Mouse (Mus musculus) erythroblast, embryonic 14.5 days (primary cell): Measurements from ENCODE around the gene Usp37. TPM values are rescaled to one million over a fixed set of nuclear protein-coding genes. Genes with fewer than 3 reads are reported as not detected.

ENCODE experiments used
- H3K27me3 ChIP-seq: 2 replicates; pipeline ENCODE4 v1.6.1; 2012; ENCODE audit warnings: inconsistent platforms; ENCODE audit not compliant: control insufficient read depth
- H3K36me3 ChIP-seq: 2 replicates; pipeline ENCODE4 v1.6.1; 2012; ENCODE audit warnings: mild to moderate bottlenecking, inconsistent platforms; ENCODE audit not compliant: control insufficient read depth
- H3K4me1 ChIP-seq: 2 replicates; pipeline ENCODE4 v1.6.1; 2012; ENCODE audit warnings: inconsistent platforms; ENCODE audit not compliant: control insufficient read depth
- H3K4me3 ChIP-seq: replicated peaks from 2 replicates; pipeline ENCODE3; 2012; ENCODE audit warnings: moderate library complexity, mild to moderate bottlenecking, inconsistent platforms
- H3K9me3 ChIP-seq: 2 replicates; pipeline ENCODE4 v1.6.1; 2012; ENCODE audit warnings: low read length, inconsistent platforms, mixed read lengths; ENCODE audit not compliant: control insufficient read depth
- GATA1 ChIP-seq: IDR thresholded peaks from 2 replicates; pipeline ENCODE4 v1.6.1; 2012; ENCODE audit warnings: low read length, inconsistent platforms, mixed read lengths
- TAL1 ChIP-seq: IDR thresholded peaks from 3 replicates; pipeline ENCODE4 v1.6.1; 2012; ENCODE audit warnings: low read length, inconsistent platforms, mixed read lengths
- polyA plus RNA-seq: library from polyadenylated mRNA; stranded (reverse); fragments of >175 nt; gene quantifications from 2 replicates; pipeline ENCODE4 v1.2.3, GENCODE M21; 2012

The Usp37 gene
- polyA plus RNA-seq = 0.08 and 0.14 TPM in 2 replicates

DNA sequence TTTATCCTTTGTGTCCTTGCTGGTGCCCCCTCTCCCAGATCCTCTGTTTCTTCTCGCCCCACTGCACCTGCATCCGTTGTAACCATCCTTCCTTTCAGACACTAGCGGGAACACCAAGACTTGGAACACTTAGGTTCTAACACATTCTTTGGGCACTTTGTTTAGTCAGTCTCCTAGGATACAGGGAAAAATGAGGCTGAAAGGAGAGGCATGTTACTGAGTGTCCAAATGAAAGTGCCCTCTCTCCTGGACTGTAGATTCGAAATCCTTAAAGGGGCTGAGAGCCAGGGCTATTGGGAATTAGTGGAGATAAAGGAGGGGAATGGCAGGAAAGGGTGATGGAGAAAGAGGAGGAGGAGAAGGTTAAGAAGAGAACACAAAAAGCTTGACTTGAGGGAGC, at the start of gene Usp37:
TSS of gene Usp37 (minus strand) at position 101 of the 400 bp plus-strand sequence.
- TF ChIP-seq GATA1 (no peak), TAL1 (no peak)
- Histone ChIP-seq H3K27me3 (peaks cover 22% of the 10 kb centered on the region), H3K36me3 (no peaks in the 10 kb centered on the region), H3K9me3 (no peaks in the 10 kb centered on the region), H3K4me3 (no peak within 1 kb of the TSS), H3K4me1 (no peaks in the 10 kb centered on the region)

DNA sequence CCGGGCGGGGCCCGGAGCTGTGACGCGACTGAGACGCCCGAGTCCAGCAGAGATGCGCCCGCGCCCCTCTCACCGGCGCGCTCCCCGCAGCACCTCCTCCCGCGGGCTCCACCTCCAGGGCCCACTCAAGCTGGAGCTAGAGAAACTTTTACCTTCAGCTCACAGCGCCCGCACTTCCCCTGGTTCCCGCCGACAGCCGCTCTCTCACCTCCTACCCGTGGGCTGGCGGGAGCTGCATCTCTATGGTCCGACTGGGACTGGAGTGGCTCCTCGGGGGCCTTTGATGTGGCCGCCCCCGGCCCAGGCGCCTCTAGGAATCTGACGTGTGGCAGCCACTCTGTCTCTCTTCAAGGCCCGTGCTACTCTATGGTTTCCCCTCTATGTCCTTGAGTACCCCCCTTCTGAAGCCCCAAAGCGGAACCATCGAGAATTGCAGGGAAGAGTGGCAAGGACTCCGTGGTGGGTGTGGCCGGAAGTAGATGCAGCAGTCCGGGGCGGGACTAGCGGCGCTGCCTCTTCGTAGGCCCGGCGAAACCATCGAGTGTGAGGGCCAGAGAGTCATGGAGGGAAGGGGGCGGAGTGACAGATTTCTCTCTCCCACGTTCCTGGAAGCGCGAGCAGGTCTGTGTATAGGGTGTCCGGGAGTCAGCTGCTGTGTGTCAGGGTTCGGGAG, 43.8 kb upstream of the Usp37 start, which contains the start of the genes Zfp142 and Bcs1l:
TSS of gene Zfp142 (minus strand) at position 474 of the 673 bp plus-strand sequence.
TSS of gene Bcs1l (plus strand) at position 517 of the 673 bp plus-strand sequence.
- Histone ChIP-seq H3K36me3 (peaks cover 51% of the 10 kb centered on the region), H3K4me1 (peaks cover 48% of the 10 kb centered on the region), H3K27me3 (no peaks in the 10 kb centered on the region), H3K4me3 (peak within 1 kb of the TSS; percentile 67), H3K9me3 (no peaks in the 10 kb centered on the region)
- TF ChIP-seq GATA1 = no peak
- TF ChIP-seq TAL1 = no peak

DNA sequence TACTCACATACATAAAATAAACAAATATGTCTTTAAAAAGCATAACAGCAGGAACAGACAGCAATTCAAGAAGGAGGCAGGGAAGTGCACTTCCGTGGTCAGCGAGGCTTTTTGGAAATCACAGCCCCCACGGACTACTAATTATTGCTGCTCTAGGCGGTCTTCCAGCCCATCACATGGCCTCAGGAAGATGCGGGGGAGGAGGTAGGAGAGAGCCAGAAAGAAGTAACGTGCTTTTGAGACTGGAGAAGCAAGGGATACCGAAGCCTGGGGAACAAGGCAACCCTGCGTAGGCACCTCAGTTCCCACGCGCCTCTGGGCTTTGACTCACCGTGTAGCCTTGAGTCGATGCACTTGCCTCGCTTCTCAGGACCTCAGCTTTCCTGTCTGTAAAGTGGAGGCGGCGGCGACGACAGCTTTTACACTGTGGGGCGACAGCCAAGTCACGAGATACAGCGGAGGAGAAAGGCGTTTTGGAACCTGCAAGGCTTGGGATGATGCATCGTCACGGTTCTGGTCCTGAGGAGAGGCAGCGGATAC, 43.2 kb upstream of the Usp37 start:
- Histone ChIP-seq H3K4me3 (peak overlapping the region; percentile 67), H3K27me3 (no peaks in the 10 kb centered on the region), H3K36me3 (peaks cover 56% of the 10 kb centered on the region), H3K9me3 (no peaks in the 10 kb centered on the region), H3K4me1 (peaks cover 48% of the 10 kb centered on the region)
- TF ChIP-seq TAL1 = no peak

DNA sequence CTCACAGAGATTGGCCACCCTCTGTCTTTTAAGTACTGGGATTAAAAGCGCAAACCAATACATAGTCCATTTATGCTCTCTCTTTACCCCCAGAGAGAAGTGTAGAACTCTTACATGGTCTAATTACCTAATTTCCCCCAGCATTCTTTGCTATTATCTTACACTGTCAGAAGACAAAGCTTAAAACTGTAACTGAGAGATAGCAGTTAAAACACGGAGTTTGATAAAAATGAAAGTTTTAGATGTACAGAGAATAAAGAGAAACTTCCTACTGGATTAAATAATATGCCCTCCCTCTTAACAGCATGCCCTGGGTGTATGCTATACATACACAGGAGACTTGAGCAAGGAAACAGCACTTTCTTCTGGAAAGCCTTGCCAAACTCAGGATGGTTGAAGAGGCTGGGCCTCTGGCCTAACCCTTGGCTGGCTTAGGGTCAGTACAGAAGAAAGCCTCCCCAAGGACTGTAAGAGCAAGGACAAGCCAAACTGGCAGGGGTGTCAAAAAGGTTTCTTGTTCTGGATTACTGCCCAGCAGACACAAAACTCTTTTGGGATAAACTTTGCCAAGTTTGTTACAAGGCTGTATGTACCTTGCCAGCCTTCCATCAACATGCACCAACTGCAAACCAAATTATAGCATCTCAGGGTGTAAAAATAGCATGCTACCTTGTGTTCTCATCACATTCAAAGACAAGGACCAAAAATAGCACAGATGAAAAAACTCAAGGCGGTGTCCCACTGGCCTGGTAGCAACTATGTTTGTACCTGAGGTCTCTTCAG, 40.7 kb upstream of the Usp37 start:
- TF ChIP-seq GATA1 (no peak), TAL1 (no peak; the same call in 2 of the 3 replicates)
- H3K9me3 ChIP-seq = no peaks in the 10 kb centered on the region
- peaks cover 47% of the 10 kb centered on the region for H3K36me3 ChIP-seq
- no peak overlapping the region for H3K4me3 ChIP-seq
- H3K4me1 ChIP-seq = peaks cover 48% of the 10 kb centered on the region
- H3K27me3 ChIP-seq = no peaks in the 10 kb centered on the region

DNA sequence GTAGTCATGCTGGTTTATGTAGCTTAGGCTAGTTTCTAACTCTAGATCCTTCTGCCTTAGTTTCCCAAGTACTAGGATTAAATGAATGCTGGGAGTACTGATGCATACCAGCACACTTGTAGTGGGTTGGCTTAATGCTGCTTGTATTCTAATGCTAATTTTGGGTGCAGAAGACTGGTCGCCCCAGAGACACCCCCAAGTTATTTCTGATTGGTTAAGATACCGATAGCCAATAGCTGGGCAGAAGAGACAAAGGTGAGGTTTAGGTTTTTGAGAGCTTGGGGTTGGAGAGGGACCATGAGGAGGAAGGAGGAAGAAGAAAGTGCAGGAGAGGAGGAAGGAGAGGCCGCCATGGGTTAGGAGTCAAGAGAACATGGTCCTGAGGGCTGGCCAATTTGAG, 38.5 kb upstream of the Usp37 start:
- no peak overlapping the region for H3K4me3 ChIP-seq
- no peaks in the 10 kb centered on the region for H3K27me3 ChIP-seq
- peaks cover 64% of the 10 kb centered on the region for H3K36me3 ChIP-seq
- no peak for TF ChIP-seq GATA1
- no peak for TF ChIP-seq TAL1
- peaks cover 33% of the 10 kb centered on the region for H3K4me1 ChIP-seq
- H3K9me3 ChIP-seq = no peaks in the 10 kb centered on the region

DNA sequence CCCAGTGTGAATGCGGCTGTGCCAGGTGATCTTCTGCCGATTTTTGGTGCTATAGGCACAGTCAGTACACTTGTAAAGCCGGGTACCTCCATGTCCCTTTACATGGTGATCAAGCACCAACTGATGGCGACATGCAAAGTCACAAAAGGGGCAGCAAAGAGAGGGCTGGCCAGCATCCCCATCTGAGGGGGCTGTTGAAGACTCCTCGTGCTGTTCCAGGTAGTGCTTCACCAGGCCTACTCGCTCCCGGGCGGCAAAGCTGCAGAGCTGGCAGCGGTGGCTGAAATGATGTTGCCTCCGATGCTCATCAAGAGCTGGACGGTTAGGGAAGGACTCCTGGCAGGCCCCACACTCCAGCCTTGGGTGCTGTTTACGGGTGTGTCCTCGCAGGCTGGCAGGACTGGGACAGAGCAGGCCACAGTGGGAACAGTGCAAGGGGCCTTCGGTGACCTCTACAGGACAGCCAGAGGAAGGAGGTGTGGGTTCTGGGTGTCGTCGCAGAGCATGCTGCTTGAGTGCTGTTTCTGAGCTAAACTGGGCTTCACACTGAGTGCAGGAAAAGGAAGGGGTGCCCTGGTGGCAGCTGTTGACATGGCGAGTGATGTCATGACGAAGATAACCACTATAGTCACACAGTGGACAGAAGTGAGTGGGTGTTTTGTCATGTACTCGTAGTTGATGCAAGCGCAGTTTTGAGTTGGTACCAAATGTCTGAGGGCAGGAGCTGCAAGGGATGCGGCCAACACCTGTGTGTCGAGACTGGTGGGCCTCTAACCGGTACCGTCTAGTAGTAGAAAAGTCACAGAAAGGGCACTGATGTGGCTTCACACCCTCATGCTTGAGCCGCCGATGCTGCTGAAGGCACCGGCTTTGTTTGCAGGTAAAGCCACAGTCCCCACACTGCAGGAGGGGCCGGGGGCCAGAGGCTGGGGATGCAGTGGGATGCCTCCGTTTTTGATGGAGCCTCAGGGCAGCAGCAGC, 25.9 kb upstream of the Usp37 start:
- TF ChIP-seq TAL1 (no peak), GATA1 (no peak)
- H3K27me3 ChIP-seq = no peaks in the 10 kb centered on the region
- no peaks in the 10 kb centered on the region for H3K4me1 ChIP-seq
- H3K4me3 ChIP-seq = no peak overlapping the region
- H3K9me3 ChIP-seq = no peaks in the 10 kb centered on the region
- peaks cover 96% of the 10 kb centered on the region for H3K36me3 ChIP-seq

DNA sequence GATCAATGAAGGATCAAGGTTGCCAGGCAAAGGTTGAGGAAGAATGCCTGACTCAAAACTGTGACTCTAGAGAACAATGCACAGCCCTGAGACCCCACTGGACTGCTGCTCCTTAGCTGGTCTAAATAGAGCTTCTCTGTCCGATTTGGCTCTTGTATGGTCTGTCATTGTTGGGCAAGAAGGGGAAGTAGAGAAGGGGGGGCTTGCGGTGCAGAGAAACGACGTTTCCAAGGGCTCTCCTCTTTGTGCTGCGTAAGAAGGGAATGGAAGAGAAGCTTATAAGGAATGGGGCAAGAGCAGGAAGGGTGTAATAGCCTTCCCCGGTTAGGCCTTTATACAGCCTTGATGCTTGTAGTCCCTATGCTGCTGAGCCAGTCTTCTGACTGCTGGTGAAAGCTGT, 21.8 kb upstream of the Usp37 start:
- no peaks in the 10 kb centered on the region for H3K27me3 ChIP-seq

DNA sequence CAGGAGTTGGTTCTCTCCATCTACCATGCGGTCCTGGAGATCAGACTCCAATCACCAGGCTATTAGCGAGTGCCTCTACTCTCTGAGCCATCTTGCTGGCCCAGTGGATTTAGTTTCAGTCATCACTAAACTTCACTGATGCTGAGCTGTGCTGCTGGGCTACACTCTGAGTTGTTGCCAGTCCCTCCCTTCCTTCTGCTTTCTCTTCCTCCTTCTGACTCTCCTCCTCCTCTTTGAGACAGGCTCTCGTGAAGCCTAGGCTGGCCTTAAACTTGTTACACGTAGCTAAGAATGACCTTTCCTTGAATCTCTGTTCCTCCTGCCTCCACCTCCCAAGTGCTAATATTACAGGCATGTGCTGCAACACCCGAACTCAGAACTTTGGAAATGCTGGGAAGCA, 15.0 kb upstream of the Usp37 start:
- TF ChIP-seq GATA1 (no peak), TAL1 (no peak)
- Histone ChIP-seq H3K4me3 (no peak overlapping the region), H3K36me3 (no peaks in the 10 kb centered on the region), H3K27me3 (no peaks in the 10 kb centered on the region; the same call in 1 of the 2 replicates), H3K9me3 (no peaks in the 10 kb centered on the region), H3K4me1 (no peaks in the 10 kb centered on the region)

More for the DNA sequence above, 21.8 kb upstream of the Usp37 start:
- Histone ChIP-seq H3K9me3 (no peaks in the 10 kb centered on the region), H3K4me1 (no peaks in the 10 kb centered on the region), H3K4me3 (no peak overlapping the region), H3K36me3 (peaks cover 61% of the 10 kb centered on the region)
- TF ChIP-seq GATA1 = no peak
- no peak for TF ChIP-seq TAL1
